Mouse (Mus musculus): ENCODE data around the gene Fam20a. TPM values are rescaled to one million over a fixed set of nuclear protein-coding genes. Genes with fewer than 3 reads are reported as not detected.
"Not testable (repeated sequence)": the region's sequence is repeated elsewhere in the genome, so short reads cannot be mapped to it uniquely, and the experiment has no call there.

Gene Fam20a
- polyA plus RNA-seq, 1 experiment from 2014 or later, result 1.2 TPM

- Histone ChIP-seq H3K4me1 (ENCODE audit: control insufficient read depth, insufficient read depth, low read length) (no peaks in the 10 kb centered on the region), H3K36me3 (ENCODE audit: control insufficient read depth, insufficient read depth, low read length) (peaks cover 73% of the 10 kb centered on the region), H3K27ac (ENCODE audit: low read length) (no peak overlapping the region), H3K4me3 (ENCODE audit: low read depth, low read length) (no peak overlapping the region), H3K9me3 (ENCODE audit: control insufficient read depth, low read depth, low read length) (no peaks in the 10 kb centered on the region), H3K4me2 (replicated peaks; ENCODE audit: low read depth, low read length) (no peak overlapping the region), H3K9ac (replicated peaks; ENCODE audit: low read depth, low read length) (no peak overlapping the region), H3K27me3 (ENCODE audit: control insufficient read depth, insufficient read depth, low read length) (no peaks in the 10 kb centered on the region)
- no peak for ATAC-seq (ENCODE audit: insufficient number of reproducible peaks, insufficient read depth, low FRiP score, low read depth)
- 87% methylated on average over 6 of the region's 6 CpGs for WGBS
Observed at GRCm38 (mm10) chr11:109665424-109665823, 56.7 kb downstream of the Fam20a start.

GRCm38 (mm10) chr11:109664293-109664692 is 57.8 kb downstream of the Fam20a start:
- peaks cover 83% of the 10 kb centered on the region for H3K36me3 ChIP-seq (ENCODE audit: control insufficient read depth, insufficient read depth, low read length)
- H3K27me3 ChIP-seq (ENCODE audit: control insufficient read depth, insufficient read depth, low read length), result no peaks in the 10 kb centered on the region
- no peak overlapping the region for H3K4me3 ChIP-seq (ENCODE audit: low read depth, low read length)
- ATAC-seq (ENCODE audit: insufficient number of reproducible peaks, insufficient read depth, low FRiP score, low read depth), result no peak
- H3K9me3 ChIP-seq (ENCODE audit: control insufficient read depth, low read depth, low read length), result no peaks in the 10 kb centered on the region
- no peak overlapping the region for H3K4me2 ChIP-seq (replicated peaks; ENCODE audit: low read depth, low read length)
- H3K9ac ChIP-seq (replicated peaks; ENCODE audit: low read depth, low read length), result no peak overlapping the region
- H3K4me1 ChIP-seq (ENCODE audit: control insufficient read depth, insufficient read depth, low read length), result no peaks in the 10 kb centered on the region
- 86% methylated on average over 13 of the region's 13 CpGs for WGBS
- no peak overlapping the region for H3K27ac ChIP-seq (ENCODE audit: low read length)

GRCm38 (mm10) chr11:109660526-109660925 is 61.6 kb downstream of the Fam20a start:
- H3K4me3 ChIP-seq (ENCODE audit: low read depth, low read length); H3K9ac ChIP-seq (replicated peaks; ENCODE audit: low read depth, low read length); H3K4me1 ChIP-seq (ENCODE audit: control insufficient read depth, insufficient read depth, low read length); H3K9me3 ChIP-seq (ENCODE audit: control insufficient read depth, low read depth, low read length); H3K4me2 ChIP-seq (replicated peaks; ENCODE audit: low read depth, low read length); ATAC-seq (ENCODE audit: insufficient number of reproducible peaks, insufficient read depth, low FRiP score, low read depth); H3K27ac ChIP-seq (ENCODE audit: low read length); H3K27me3 ChIP-seq (ENCODE audit: control insufficient read depth, insufficient read depth, low read length): not testable (repeated sequence)
- H3K36me3 ChIP-seq (ENCODE audit: control insufficient read depth, insufficient read depth, low read length), result peaks cover 71% of the 10 kb centered on the region
- 90% methylated on average over 8 of the region's 8 CpGs for WGBS

GRCm38 (mm10) chr11:109656232-109656631 is 65.8 kb downstream of the Fam20a start:
- Histone ChIP-seq H3K4me1 (ENCODE audit: control insufficient read depth, insufficient read depth, low read length) (peaks cover 18% of the 10 kb centered on the region), H3K36me3 (ENCODE audit: control insufficient read depth, insufficient read depth, low read length) (peaks cover 56% of the 10 kb centered on the region), H3K27ac (ENCODE audit: low read length) (no peak overlapping the region), H3K9ac (replicated peaks; ENCODE audit: low read depth, low read length) (no peak overlapping the region), H3K9me3 (ENCODE audit: control insufficient read depth, low read depth, low read length) (no peaks in the 10 kb centered on the region), H3K27me3 (ENCODE audit: control insufficient read depth, insufficient read depth, low read length) (no peaks in the 10 kb centered on the region), H3K4me3 (ENCODE audit: low read depth, low read length) (no peak overlapping the region), H3K4me2 (replicated peaks; ENCODE audit: low read depth, low read length) (no peak overlapping the region)
- ATAC-seq (ENCODE audit: insufficient number of reproducible peaks, insufficient read depth, low FRiP score, low read depth), result no peak
- WGBS, result 86% methylated on average over 7 of the region's 7 CpGs

- no peaks in the 10 kb centered on the region for H3K9me3 ChIP-seq (ENCODE audit: control insufficient read depth, low read depth, low read length)
- H3K4me3 ChIP-seq (ENCODE audit: low read depth, low read length), result no peak overlapping the region
- H3K27ac ChIP-seq (ENCODE audit: low read length), result no peak overlapping the region
- H3K27me3 ChIP-seq (ENCODE audit: control insufficient read depth, insufficient read depth, low read length), result no peaks in the 10 kb centered on the region
- H3K4me1 ChIP-seq (ENCODE audit: control insufficient read depth, insufficient read depth, low read length), result peaks cover 18% of the 10 kb centered on the region
- no peak overlapping the region for H3K4me2 ChIP-seq (replicated peaks; ENCODE audit: low read depth, low read length)
- 92% methylated on average over 6 of the region's 6 CpGs for WGBS
- H3K9ac ChIP-seq (replicated peaks; ENCODE audit: low read depth, low read length), result no peak overlapping the region
- peaks cover 39% of the 10 kb centered on the region for H3K36me3 ChIP-seq (ENCODE audit: control insufficient read depth, insufficient read depth, low read length)
- no peak for ATAC-seq (ENCODE audit: insufficient number of reproducible peaks, insufficient read depth, low FRiP score, low read depth)
Observed at GRCm38 (mm10) chr11:109654581-109654980, 67.5 kb downstream of the Fam20a start.

- Histone ChIP-seq H3K27ac (ENCODE audit: low read length) (no peak overlapping the region), H3K4me3 (ENCODE audit: low read depth, low read length) (no peak overlapping the region), H3K27me3 (ENCODE audit: control insufficient read depth, insufficient read depth, low read length) (no peaks in the 10 kb centered on the region)
Observed at GRCm38 (mm10) chr11:109653201-109653600, 68.9 kb downstream of the Fam20a start.

GRCm38 (mm10) chr11:109652505-109652904 is 69.6 kb downstream of the Fam20a start:
- Histone ChIP-seq H3K4me2 (replicated peaks; ENCODE audit: low read depth, low read length) (peak overlapping the region; percentile 92), H3K4me1 (ENCODE audit: control insufficient read depth, insufficient read depth, low read length) (peaks cover 23% of the 10 kb centered on the region), H3K27ac (ENCODE audit: low read length) (no peak overlapping the region), H3K9ac (replicated peaks; ENCODE audit: low read depth, low read length) (peak overlapping the region; percentile 79; the same call in 1 of the 2 replicates), H3K27me3 (ENCODE audit: control insufficient read depth, insufficient read depth, low read length) (no peaks in the 10 kb centered on the region), H3K9me3 (ENCODE audit: control insufficient read depth, low read depth, low read length) (no peaks in the 10 kb centered on the region), H3K36me3 (ENCODE audit: control insufficient read depth, insufficient read depth, low read length) (peaks cover 31% of the 10 kb centered on the region), H3K4me3 (ENCODE audit: low read depth, low read length) (peak overlapping the region; percentile 92)
- no peak for ATAC-seq (ENCODE audit: insufficient number of reproducible peaks, insufficient read depth, low FRiP score, low read depth)
- 36% methylated on average over 6 of the region's 6 CpGs for WGBS

More at GRCm38 (mm10) chr11:109653201-109653600, 68.9 kb downstream of the Fam20a start:
- WGBS, result 48% methylated on average over 8 of the region's 8 CpGs
- peaks cover 23% of the 10 kb centered on the region for H3K4me1 ChIP-seq (ENCODE audit: control insufficient read depth, insufficient read depth, low read length)
- H3K36me3 ChIP-seq (ENCODE audit: control insufficient read depth, insufficient read depth, low read length), result peaks cover 31% of the 10 kb centered on the region
- no peak for ATAC-seq (ENCODE audit: insufficient number of reproducible peaks, insufficient read depth, low FRiP score, low read depth)
- H3K4me2 ChIP-seq (replicated peaks; ENCODE audit: low read depth, low read length), result peak overlapping the region; percentile 92
- H3K9ac ChIP-seq (replicated peaks; ENCODE audit: low read depth, low read length), result no peak overlapping the region
- H3K9me3 ChIP-seq (ENCODE audit: control insufficient read depth, low read depth, low read length), result no peaks in the 10 kb centered on the region

GRCm38 (mm10) chr11:109651566-109652024 is 70.5 kb downstream of the Fam20a start:
- peaks cover 26% of the 10 kb centered on the region for H3K36me3 ChIP-seq (ENCODE audit: control insufficient read depth, insufficient read depth, low read length)
- WGBS, result 1% methylated on average over 21 of the region's 21 CpGs
- peak overlapping the region; percentile 79 for H3K9ac ChIP-seq (replicated peaks; ENCODE audit: low read depth, low read length)

More at GRCm38 (mm10) chr11:109651566-109652024, 70.5 kb downstream of the Fam20a start:
- H3K4me1 ChIP-seq (ENCODE audit: control insufficient read depth, insufficient read depth, low read length), result peaks cover 23% of the 10 kb centered on the region
- no peaks in the 10 kb centered on the region for H3K9me3 ChIP-seq (ENCODE audit: control insufficient read depth, low read depth, low read length)
- H3K27me3 ChIP-seq (ENCODE audit: control insufficient read depth, insufficient read depth, low read length), result no peaks in the 10 kb centered on the region
- peak overlapping the region; percentile 96 for H3K27ac ChIP-seq (ENCODE audit: low read length)
- peak overlapping the region; percentile 92 for H3K4me2 ChIP-seq (replicated peaks; ENCODE audit: low read depth, low read length)
- peak overlapping the region; percentile 92 for H3K4me3 ChIP-seq (ENCODE audit: low read depth, low read length)
- ATAC-seq (ENCODE audit: insufficient number of reproducible peaks, insufficient read depth, low FRiP score, low read depth), result no peak; the same call in 1 of the 2 replicates

Measured in stomach, embryonic 14.5 days (tissue).